Mouse (Mus musculus): Measurements from ENCODE around the gene Ttc28. TPM values are rescaled to one million over a fixed set of nuclear protein-coding genes. Genes with fewer than 3 reads are reported as not detected.

Gene Ttc28
- total RNA-seq, 2 experiments from 2014 or later: 10.2 to 11.7 TPM

DNA sequence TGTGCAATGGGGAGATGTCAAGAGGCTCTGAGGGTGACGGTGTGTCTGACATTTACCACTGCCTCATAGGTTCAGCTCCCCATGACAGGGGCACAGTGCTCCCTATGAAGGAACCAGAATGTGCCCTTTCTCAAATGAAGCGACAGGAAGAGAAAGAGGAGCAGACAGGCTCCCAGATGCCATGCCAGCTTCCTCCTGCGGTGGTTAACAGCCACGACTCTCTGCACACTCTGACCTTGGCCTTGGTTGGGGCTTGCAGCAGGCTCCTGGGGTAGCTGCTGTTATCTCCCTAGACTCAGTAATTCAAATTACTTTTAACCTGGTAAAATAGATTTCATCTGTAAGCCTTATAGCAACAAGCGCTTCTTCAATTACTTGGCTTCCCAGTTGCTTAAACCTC is 196.2 kb downstream of the Ttc28 start:
- no peak for TF ChIP-seq CTCF (conservative IDR thresholded peaks at IDR 0.05)
- Histone ChIP-seq H3K27ac (no peak overlapping the region), H3K4me3 (no peak overlapping the region)
- DNase-seq (ENCODE audit: low spot score in 2 of 2): no peak

DNA sequence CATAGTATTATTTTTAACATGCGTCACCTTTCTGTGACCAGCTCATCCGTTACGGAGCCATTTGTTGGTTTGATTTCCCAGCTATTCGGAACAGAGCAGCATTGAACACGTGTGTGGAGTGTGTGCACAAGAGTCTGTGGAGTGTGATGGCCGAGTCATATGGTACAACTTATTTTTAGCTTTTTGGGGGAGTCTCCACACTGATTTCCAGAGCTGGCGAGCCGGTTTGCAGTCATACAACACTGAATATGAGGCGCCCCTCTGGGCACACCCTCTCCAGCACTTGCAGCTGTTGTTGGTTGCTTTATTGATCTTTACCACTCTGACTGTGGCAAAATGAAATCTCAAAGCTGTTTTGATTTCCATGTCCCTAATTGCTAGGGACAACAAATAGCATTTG is 197.7 kb downstream of the Ttc28 start:
- H3K4me3 ChIP-seq: no peak overlapping the region
- DNase-seq (ENCODE audit: low spot score in 2 of 2): no peak
- no peak overlapping the region for H3K27ac ChIP-seq
- no peak for TF ChIP-seq CTCF (conservative IDR thresholded peaks at IDR 0.05)

DNA sequence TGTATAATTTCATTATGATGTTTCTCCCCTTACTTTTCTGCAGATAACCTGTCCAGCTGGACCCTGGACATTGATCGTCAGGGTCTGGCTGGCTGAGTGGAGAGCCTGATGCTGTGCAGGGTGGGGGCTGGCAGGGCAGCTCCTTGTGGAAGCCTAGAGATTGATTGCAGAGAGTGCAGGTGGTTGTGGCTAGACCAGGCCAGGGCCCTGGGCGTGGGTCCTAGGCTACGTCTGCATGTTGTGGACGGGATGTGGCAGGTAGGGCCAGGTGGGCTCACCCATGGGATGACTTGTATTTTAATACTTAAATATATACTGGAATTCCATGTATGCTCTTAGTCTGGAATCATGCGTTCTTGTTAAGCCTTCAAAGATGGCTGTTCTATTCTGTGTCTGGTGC is 201.0 kb downstream of the Ttc28 start:
- TF ChIP-seq CTCF (conservative IDR thresholded peaks at IDR 0.05): no peak
- Histone ChIP-seq H3K4me3 (no peak overlapping the region), H3K27ac (no peak overlapping the region)
- no peak for DNase-seq (ENCODE audit: low spot score in 2 of 2)

DNA sequence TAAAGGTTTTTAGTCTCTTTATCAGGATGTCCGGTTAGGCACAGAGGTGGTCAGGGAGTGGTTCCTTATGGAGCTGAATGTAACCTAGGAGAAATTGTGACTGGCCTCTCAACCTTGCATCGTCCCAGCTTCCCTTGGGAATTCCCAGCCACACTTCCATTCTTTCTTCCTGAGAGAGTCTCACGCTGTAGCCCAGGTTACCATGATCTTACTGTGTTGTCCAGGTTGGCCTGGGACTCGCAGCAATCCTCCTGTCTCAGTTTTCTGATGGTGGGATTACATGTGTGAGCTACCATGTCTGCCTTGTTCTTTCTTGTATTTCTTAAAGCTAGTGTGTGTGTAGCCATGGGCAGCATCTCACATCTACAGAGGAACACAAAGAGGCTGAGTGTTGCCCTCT is 206.2 kb downstream of the Ttc28 start:
- no peak for TF ChIP-seq CTCF (conservative IDR thresholded peaks at IDR 0.05)
- DNase-seq (ENCODE audit: low spot score in 2 of 2): no peak
- Histone ChIP-seq H3K4me3 (no peak overlapping the region), H3K27ac (no peak overlapping the region)

DNA sequence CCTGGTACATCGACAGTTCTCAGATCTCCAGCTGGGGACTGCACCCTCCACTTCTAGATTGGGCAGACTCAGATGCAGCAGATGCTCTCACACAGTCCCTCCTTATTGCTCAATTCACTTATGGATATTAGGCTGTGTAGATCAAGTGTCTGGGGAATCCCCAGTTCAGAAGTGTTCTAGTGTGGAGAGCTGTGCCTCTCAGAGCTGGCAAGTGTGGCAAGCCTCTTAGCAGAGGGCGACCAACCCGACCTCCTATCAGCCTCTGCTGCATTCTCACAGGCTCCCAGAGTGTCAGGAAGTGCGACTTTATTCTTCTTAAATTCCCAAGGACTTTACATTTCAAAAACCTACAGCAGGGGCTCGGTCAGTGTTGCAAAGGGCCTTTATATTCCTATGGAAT is 217.1 kb downstream of the Ttc28 start:
- H3K4me3 ChIP-seq: no peak overlapping the region
- no peak for TF ChIP-seq CTCF (conservative IDR thresholded peaks at IDR 0.05)
- DNase-seq (ENCODE audit: low spot score in 2 of 2): no peak
- no peak overlapping the region for H3K27ac ChIP-seq

DNA sequence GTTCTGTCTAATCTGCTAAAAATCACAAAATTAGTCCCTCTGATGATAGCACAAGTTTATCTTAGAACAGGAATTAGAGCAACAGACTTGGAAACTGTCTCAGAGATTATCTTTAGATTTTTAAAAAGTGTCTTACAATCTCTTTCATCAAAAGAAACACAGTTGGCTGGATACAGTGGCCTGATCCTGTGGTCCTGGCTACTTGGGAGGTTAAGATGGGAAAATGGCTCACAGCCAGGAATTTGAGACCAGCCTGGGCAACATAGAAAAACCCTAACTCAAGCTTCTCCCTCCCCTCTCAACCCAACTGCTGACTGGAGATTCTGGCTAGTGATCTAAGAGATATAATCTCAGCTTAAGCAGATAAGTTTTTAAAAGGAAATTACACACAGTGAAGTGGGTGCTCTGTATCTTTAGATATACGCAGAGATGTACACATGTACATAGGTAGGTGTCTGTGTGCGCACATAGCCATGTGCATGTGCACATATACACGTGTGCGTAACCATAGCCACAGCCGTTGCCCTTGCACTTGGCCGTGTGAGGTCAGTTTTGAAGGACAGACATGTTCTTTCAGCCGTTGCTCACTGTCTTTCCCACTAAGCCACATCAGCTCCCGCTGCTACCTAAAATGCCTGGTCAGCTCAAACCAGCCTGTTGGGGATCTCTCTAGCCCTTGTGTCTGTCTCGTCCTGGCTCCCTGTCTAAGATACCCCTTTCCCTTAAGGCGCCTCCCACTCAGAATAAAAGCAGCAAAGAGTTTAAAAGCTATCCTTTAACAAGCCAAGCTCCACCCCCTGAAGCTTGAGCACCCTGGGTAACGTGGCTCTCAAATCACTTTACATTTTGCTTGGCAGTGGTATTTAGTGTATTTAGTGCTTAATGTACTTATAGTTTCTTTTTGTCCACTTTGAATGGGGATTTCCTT is 217.9 kb downstream of the Ttc28 start:
- TF ChIP-seq CTCF (conservative IDR thresholded peaks at IDR 0.05): no peak
- Histone ChIP-seq H3K27ac (no peak overlapping the region), H3K4me3 (no peak overlapping the region)
- DNase-seq (ENCODE audit: low spot score in 2 of 2): no peak

DNA sequence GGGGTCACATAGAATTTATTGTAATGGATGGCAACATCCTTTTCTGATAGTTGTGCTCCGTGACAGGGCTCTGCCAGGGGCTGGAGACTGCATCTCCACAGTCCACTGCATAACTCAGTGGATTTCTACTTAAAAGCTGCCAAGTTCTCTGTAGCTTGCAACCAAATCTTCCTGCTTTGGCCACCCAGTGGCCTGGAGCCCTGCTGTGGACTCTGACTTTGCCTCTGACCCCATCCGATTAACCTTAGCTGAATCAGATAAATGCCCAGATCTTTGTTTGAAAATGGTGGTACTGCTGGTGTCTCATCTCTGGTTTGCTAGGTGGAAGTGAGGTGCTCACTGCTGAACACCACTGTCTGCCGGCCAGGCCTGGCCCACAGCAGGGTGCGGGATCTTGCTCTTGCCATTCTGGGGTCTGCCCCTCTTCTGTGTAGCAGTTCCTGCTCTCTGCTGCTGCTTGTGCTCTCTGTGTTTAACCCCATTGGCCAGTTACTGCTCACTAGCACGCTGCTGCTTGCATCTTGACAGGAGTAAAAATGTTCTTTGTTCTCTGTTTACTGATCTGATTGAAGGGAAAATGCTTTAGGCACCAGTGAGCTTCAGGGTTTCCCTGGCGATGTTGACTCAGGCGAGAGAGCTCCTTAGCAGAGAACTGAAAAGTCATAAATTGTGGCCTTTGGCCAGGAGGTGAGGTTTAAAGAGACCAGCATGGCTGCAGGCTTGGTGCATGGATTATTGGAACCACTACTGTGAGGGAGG is 219.1 kb downstream of the Ttc28 start:
- H3K27ac ChIP-seq: no peak overlapping the region
- no peak for DNase-seq (ENCODE audit: low spot score in 2 of 2)
- no peak for TF ChIP-seq CTCF (conservative IDR thresholded peaks at IDR 0.05)

DNA sequence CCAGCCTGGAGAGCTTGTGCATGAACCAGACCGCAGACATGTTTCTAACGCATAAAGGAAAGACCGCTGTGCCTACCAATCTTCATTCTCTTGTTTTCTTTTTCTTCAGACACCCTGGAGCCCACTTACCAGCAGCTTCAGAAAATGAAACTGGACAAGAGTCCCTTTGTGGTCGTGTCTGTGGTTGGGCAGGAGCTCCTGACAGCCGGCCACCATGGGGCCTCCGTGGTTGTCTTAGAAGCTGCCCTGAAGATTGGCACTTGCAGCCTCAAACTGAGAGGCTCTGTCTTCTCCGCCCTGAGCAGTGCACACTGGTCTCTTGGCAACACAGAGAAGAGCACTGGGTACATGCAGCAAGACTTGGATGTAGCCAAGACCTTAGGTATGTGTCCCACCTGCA is 221.0 kb downstream of the Ttc28 start:
- no peak overlapping the region for H3K27ac ChIP-seq
- H3K4me3 ChIP-seq: no peak overlapping the region
- TF ChIP-seq CTCF (conservative IDR thresholded peaks at IDR 0.05): no peak
- no peak for DNase-seq (ENCODE audit: low spot score in 2 of 2)

More for the DNA sequence above, 219.1 kb downstream of the Ttc28 start:
- no peak overlapping the region for H3K4me3 ChIP-seq

DNA sequence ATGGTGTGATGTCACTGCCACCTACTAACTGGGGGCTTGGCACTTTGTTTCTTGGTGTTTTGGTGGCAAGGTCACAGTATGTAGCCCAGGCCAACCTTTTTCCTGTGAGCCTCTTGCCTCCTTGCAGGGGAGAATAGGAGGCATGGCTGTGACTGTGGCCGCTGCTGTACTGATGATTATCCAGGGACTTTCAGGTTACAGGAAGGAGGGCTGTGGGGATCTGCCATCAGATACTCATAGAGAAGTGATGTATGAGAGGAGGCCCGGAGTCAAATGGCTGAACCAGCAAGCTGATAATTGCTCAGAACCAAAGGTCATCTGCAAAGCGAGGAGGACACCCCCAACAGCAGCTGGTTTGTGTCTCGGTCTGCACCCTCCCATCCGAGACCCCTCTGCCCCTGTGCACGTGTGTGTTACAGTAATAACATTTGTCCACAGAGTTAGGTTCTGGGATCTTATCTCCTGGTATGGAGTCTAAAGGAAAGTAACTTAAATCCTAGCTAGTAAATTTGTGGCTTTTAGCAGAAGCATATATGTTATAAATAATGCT is 221.9 kb downstream of the Ttc28 start:
- no peak for TF ChIP-seq CTCF (conservative IDR thresholded peaks at IDR 0.05)
- DNase-seq (ENCODE audit: low spot score in 2 of 2): no peak
- Histone ChIP-seq H3K27ac (no peak overlapping the region), H3K4me3 (no peak overlapping the region)

DNA sequence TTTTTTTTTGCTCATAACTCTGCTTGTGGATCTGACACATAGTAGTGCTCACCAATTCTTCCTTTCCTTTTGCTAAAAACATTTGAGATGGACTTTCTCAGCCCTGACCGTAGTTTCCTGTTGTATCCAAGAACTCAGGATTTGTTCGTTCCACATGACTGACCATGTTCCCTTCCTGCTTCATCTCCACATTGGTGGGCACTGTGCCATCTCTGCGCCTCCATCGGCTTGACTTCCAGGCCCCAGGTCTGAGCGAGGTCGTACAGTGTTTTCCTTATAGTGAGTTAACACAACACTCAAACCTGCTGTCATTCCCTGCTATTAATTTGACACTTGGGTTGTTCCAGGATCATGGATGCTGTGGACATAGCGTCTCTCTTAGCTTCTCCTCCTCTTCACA is 225.2 kb downstream of the Ttc28 start:
- TF ChIP-seq CTCF (conservative IDR thresholded peaks at IDR 0.05): no peak
- no peak for DNase-seq (ENCODE audit: low spot score in 2 of 2)
- H3K4me3 ChIP-seq: no peak overlapping the region
- H3K27ac ChIP-seq: no peak overlapping the region

DNA sequence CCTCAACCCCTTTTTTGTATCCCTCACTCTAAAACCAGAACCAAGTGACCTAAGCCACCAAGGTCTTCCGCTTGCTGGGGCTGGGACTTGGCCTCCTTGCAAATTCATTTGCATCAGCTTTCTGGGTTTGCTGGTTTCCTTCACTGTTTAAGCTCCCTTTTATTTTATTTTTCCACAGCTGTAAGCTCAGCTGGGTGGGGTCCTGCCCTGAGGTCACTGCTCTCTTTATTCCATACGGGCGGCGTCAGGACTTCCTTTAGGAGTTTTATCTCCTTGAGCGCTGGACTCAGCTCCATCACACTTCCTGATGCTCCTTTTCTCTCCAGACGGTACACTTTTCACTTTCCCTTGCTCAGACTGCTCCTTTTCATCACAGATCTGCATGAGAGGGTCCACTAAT is 231.8 kb downstream of the Ttc28 start:
- DNase-seq (ENCODE audit: low spot score in 2 of 2): no peak
- H3K27ac ChIP-seq: no peak overlapping the region
- H3K4me3 ChIP-seq: no peak overlapping the region
- TF ChIP-seq CTCF (conservative IDR thresholded peaks at IDR 0.05): no peak

DNA sequence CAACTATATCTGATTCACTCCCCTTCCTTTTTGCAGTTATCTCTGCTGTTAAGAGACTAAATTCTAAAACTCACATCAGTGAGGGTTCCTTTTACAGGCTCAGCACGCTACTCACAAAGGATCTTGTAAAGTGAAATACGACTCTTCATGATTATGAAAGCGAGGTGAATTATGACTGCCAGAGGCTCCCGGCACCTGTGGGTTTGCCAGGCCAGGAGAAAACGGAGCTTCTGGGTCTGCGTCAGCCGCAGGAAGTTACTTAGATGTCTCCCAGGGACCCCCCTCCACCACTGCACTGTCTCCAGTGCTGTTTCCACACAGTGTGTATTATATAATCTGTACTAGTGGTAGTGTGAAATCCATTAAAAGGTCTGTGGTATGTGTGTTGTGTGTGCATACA is 233.6 kb downstream of the Ttc28 start:
- no peak for TF ChIP-seq CTCF (conservative IDR thresholded peaks at IDR 0.05)
- no peak overlapping the region for H3K27ac ChIP-seq
- DNase-seq (ENCODE audit: low spot score in 2 of 2): no peak
- H3K4me3 ChIP-seq: no peak overlapping the region

DNA sequence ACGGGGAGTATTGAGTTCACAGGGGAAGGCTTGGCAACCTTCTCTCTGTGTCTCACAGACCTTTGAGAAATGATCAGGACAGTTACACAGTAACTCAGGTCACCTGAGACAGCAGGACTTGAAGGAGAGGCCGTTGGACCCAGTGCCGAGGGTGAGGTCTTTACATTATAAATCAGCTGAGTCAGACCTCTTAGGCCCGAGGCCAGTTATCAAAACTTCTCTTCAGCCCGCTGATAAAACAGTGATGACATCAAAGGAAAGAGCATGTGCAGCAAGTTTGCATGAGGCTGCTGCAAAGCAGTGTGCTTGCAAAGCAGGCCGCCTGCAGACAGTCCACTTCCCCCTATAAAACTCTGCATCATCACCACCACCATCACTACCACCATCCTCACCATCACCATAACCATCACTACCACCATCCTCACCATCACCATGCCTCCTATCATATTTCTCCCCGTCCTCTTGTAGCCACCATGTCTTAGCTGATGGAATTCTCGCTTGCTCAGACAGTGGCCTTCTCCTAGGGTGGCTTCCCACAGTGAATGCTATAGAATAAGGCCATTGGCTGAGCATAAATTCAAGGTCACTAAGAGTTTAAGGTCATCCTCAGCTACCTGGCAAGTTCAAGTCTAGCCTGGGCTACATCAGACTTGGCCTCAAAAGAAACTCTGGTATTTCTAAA is 234.2 kb downstream of the Ttc28 start:
- TF ChIP-seq CTCF (conservative IDR thresholded peaks at IDR 0.05): no peak
- no peak for DNase-seq (ENCODE audit: low spot score in 2 of 2)
- Histone ChIP-seq H3K27ac (no peak overlapping the region), H3K4me3 (no peak overlapping the region)
